Mouse (Mus musculus) T-cell, adult 66 days (primary cell): ENCODE results near the gene Tlk1. TPM values are rescaled to one million over a fixed set of nuclear protein-coding genes. Genes with fewer than 3 reads are reported as not detected.

Experiments
- total RNA-seq, 2 experiments: library from RNA; stranded (reverse); gene quantifications; 3 replicates in 1 of 2; 4 replicates in 1 of 2; pipeline ENCODE4 v1.2.4; 2023

Gene Tlk1
- total RNA-seq, result 100 to 1,000 TPM; 120 to 133 TPM

DNA sequence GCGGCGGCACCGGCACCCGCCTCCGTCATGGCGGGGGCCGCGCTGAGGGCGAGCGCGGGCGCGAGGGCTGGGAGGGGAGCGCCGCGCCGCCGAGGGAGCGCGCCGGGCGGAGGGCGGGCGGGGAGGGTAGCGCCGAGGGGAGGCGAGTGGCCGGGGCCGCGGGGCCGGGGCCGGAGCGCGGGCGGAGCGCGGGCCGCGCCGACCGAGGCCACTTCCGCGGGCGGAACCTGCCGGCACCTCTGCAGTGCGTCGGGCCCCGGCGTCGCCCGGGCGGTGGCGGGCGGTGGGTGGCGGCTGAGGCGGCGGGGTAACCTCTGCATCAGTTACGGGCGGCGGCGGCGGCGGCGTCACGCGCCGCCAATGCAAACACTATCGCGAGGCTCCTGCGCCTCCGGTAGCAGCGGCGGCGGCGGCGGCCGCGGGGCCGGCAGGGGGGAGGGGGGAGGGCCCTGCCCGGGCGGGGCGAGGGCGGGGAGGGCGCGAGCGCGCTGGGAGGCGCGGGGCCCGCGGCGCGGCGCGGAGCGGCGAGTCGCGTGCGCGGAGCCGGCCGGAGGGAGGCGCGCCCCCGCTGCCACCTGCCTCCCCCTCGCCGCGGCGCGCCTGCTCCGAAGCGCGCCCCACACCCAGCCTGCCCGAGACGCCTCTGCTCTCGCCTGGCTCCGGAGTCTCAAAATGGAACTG is at the start of gene Tlk1:
TSS of gene Tlk1 (minus strand) at position 358 of the 681 bp plus-strand sequence.

Other genes starting within 250 kb of the Tlk1 start
- 10 to 100 TPM; 63.1 to 67.9 TPM for gene Gorasp2, start 164.2 kb downstream of the Tlk1 start, total RNA-seq
- gene Gm26558, start 163.6 kb downstream of the Tlk1 start, total RNA-seq, result not detected
- gene Dcaf17, start 229.6 kb upstream of the Tlk1 start, total RNA-seq, result 10 to 100 TPM; 20.9 to 24.2 TPM
- 10 to 100 TPM; 41.7 to 45.7 TPM for gene Mettl8, start 229.9 kb upstream of the Tlk1 start, total RNA-seq